Mouse (Mus musculus) brain, embryonic 18.5 days (tissue): ENCODE results near the gene Dbp.

Source experiments
- DNase-seq: peaks from one replicate; pipeline ENCODE4 v3.0.0-alpha.2; 2012; ENCODE audit warnings: low read depth, low spot score

Dbp gene

DNA sequence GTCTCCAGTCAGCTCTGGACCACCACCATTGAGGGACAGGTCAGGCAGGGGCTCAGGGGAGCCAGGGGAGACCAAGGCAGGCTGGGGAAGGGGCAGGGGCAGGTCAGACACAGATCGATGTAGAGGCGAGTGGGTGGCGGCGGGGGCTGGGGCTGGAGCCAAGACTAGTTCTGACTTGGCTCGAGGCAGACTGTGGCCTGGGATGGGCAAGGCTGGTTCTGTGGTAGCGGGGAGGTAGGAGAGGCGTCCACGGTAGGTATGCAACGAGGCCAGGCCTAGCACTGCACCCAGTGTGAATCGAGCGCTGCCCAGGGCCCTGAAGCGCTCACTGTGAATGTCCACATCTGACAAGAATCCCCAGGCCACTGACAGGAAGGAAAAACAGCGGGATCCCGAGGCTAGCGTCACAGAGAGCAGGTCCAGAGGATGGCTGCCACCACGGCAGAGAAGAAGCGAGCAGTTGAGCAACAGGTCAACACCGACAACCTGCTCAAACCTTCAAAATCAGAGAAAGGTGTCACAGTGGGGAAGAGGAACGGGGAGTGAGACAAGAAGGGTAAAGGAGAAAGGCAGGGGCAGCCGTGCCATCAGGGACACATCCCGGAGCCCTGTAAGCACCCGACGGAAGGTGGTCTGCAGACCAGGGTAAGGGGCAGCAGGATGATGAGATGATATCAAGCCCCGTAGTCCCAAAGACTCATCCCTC, 6.6 kb downstream of the Dbp start:
- DNase-seq: no peak

DNA sequence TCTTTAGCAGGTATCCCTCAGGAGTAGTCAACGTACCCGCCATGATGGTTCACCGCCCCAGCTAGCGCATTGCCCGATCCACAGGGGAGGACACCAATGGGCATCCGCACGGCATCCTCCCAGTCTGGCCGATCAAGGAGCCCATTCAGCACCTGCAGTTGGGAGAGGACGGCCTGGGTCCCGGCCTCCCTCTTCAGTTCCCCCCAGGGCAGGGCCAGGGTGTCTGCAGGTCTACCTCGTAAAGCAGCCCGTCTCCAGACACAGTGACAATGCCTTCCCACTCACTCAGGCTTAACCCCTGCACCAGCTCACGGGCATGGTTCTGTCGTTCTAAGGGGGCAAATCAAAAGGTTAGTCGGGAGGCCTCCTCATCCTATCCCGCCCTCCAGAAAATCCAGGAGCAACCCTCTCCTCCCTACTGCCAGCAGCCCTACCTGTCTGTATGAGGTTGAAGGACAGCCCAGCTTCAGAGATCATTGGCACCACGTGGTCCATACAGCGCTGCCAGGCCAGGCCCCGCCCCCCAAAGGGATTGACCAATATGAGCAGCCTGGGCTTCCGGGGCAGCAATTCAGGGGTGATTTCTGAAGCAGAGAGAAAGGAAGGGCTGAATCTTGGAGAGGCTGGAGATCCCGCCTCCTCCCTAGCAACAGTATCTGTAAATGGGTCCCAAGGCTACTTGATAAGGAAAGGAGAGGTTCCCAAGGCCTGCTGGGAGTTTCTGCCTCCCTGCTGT, 7.3 kb downstream of the Dbp start:
- no peak for DNase-seq

DNA sequence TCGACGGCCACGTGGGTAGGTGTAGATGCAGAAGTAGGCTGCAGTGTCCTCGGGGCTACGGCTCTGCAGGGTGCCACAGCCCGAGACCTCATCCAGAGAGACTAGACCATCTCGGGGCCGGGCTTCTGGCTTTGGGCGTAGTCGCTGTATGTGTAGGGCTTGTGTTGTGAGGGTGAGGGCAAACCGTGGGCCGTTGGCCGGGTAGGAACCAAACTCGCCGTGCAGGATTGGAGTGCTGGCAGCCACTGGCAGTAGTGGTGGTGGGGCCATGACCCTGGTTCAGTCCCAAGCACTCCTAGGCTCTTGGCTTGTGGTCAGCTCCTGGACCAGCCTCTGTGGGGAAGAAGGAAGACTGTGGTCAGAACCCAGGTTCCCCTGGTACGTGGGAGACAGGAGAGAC, 8.5 kb downstream of the Dbp start:
- DNase-seq: no peak

DNA sequence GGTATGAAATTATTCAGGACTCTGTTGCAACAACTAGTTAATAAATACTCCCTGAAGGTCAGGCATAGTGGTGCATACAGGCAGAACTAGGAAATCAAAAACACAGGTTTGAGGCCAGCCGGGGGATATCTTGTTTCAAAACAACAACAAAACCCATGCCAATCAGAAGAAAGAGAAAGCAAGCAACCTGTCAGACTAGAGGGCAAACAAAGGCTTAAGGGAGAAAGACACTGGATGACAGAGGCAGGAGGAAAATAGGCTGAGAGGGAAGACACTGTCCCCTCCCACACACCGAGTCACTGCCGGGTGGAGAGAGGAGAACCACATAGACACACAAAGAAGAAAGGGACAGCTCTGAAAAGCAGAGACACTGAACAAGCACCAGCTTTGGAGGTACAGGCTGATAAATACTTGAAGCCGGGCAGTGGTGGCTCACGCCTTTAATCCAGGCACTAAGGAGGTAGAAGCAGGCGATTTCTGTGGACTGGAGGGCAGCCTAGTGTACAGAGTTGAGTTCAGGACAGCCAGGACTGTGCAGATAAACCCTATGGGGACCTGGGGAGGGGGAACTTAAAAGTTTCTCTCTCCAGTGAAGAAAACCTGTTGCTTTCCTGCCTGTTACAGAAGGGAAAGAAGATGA, 9.1 kb downstream of the Dbp start:
- DNase-seq: no peak

DNA sequence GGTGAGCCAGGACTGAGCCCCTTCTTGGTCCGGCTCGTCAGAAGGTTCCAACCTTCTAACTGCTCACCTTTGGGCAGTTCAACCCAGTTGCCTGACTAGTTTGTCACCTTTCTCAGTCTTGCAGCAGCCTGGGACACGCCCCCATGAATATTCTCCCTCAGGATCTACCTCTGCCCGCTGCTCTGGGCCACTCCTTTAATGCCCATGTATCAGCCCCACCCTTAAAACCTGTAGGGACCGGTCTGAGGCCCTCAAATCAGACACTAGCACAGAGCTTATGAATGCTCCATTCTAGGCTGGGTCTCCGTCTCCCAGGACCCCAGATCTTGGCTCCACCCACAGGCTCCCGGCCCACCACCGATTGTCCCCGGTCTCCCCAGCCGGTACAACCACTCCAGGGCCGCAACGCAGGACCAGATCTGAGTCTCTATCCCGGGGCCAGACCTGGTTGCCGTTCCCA, 9.8 kb downstream of the Dbp start:
- DNase-seq: no peak

DNA sequence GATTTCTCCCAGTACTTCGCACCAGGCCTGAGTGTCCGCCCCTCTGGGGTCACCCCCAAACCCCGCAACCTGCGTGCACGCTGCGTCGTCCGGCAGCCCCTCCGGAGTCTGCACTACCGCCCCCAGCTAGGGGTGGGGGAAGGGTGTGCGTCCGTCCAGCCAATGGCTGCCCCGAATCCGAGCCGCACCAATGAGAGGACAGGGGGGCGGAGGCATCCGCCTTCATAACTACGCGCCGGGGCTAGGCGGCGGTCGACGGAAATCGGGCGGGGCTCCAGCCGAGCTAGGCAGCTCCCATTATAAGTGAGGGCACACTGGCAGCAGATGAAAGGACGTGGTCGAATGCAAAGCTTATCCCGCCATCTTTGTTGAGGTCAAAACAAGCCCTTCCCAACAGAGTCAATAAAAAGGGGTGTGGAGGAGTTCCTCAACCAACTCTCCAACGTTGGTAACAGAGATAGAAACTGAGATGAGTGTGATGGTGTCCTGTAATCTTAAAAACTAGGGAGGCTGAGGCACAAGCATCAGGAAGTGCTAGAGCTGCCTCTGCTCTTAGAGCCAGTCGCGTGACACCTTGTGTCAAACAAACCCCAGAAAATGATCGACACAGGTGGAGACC, 10.3 kb downstream of the Dbp start, which contains the start of gene Rpl18:
Gene Rpl18, plus strand, starts transcription at position 368 of the 619 bp plus-strand sequence.
- DNase-seq: peak; percentile 95

DNA sequence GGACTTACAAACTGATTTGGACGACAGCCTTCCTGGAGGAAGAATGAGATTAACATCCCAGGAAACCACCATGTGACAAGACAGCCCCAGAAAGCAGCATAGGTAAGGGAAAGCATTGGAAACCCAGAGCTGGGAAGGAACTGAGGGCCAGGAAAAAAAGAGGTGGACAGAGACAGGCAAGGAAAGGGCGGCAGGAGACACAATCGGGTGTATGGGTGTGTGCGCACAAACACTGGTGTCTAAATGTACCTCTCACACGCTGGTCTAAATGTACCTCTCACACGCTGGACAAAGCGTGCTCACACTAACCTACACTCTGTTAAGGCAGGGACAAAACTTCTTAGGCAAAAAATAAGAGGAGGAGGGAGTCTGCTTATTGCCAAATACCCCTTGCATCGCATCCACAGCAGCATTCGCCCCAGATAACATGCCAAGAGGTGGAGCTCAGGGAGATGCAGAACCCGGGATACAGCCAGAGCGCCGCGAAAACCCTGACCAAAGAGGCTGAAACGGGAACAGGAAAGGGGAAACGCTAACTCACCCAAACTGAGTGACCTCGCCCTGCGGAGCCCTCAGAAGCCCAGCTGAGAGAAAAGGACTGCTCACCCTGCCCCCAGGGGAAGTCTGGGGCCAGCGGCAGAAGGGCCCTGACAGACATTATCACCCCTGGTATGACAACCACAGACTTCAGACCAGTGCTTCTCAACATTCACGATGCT, 11.0 kb downstream of the Dbp start:
- no peak for DNase-seq

DNA sequence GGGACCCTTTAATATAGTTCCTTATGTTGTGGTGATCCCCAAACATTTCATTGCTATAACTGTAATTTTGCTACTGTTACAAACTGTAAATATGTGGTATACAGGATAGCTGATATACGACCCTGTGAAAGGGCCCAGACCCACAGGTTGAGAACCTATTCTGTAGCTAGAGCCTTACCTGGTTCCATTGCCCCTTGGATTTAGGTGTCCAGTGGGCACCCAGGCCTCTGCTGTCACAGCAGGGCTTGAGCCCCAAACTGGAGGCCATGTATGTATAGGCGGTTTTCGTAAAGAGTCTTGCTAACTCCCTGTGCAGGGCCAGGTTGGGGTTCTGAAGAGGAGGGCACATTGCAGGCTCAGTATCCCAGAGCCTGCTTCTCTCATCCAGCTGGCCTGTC, 11.6 kb downstream of the Dbp start:
- DNase-seq: no peak

DNA sequence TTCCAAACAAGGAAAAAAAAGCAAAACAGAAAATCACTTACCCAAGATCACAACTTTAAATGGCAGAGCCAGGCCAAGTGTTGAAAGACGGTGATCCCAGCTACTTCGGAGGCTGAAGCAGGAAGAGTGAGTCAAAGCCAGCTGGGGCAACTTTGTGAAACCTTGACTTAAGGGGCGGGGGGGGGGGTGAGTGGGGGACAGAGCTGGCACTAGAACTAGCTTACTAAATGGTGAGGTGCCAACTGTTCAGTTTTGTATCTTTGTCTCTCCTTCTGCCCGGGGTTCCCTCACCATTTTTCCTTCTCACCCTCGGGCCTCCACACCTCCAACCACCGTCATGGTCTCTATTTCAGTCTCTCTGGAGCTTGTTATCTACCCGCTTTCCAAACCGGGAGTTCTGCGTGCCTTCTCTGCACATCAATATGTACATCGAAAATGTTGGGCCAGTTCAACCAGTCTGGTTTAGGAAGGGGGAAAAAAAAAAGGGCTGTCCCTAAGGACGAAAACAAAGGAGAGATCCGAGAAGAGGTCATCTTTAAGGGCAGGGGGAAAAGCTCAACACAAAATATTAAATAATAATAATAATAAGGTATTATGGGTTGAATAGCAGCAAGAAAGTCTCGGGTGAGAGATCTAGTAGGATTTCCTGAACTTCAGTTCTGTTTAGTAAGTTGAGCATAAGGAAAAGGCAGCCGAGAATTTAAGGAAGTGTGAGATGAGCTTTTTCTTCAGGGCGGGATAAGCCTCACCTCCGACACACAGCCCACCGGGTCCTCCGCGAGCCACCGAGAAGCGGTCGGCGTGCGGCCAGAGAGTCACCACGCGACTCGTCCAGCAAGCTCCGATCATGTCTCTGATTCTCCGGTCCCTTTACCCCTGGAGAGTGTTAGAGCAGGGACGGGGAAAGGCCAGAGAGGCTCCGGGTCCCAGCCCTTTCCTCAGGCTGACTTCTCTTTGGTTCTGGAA, 12.3 kb downstream of the Dbp start:
- no peak for DNase-seq

DNA sequence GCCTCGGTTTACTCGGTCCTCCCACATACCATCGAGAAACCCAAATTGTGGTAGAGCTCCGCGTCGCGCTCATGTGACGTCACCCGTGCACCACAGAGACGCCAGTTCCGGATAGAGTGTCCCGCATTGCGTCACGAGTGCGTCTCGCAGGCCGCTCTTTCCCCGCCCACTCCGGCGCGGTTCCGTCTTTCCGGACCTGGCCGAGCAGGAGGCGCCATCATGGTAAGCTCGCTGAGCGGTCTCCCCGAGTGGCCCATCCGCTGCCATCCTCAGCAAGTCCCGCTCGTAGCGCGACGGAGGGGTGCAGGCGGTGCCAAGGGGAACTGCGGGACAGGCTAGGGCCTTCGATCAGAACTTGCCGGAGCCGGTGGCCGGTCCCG, 13.0 kb downstream of the Dbp start, which contains the start of gene Sphk2:
Gene Sphk2, minus strand, starts transcription at position 85 of the 380 bp plus-strand sequence.
- peak; percentile 92 for DNase-seq

DNA sequence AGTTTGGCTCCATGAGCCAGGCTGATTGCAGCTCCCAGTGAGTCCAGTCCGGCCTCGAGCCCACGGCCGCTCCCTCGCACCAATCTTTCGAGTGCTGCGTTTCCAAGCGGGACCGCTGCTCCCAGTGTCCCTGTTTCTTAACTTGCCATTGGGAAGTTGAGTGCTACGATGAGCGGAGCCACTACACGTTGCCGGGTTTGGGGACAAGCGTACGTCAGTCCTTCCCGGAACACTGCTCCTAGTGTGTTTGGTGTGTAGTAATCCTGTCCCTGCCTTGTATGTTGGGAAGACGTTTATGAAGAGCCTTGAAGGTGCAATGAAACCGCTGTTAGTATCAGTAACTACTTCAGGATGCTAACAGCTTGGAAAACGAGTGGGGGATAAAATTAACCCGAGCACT, 13.4 kb downstream of the Dbp start:
- no peak for DNase-seq

DNA sequence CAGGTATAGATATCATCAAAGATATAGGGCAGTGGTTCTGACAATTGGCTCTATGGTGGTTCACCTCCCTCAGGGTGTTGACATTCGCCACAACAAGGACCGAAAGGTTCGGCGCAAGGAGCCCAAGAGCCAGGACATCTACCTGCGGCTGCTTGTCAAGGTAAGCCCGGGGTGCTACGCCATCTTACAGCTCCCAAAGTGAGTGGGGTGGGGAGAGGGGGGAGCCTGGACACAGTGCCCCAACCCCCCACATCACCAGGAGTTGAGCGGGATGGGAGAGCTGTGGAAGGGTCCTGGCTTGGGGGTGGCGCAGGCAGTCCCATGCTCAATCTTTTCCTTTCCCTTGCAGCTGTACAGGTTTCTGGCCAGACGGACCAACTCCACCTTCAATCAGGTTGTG, 14.3 kb downstream of the Dbp start:
- no peak for DNase-seq

DNA sequence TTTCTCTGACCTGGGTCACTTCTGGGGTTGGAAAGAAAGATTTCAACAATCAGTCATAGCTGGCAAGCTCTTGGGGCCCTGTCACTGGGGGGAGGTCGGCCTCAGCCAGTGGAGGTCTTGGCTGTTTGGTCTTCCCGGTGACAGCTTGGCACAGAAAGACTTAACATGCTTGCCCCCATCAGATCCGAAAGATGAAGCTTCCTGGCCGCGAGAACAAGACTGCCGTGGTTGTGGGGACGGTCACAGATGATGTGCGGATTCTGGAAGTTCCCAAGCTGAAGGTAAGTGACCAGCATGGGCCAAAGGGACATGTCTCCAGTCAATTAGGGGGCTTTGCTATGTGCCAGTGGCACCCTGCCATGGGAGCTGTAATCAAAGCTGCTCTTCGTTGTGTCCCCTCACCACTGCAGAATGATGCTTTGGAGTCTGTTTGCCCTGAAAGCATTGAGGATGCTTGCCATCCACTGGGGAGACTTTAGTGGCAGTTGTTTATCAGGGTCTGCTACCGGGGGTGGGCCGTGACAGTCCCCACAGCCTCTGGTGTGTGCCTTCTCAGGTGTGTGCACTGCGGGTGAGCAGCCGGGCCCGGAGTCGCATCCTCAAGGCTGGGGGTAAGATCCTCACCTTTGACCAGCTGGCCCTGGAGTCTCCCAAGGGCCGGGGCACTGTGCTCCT, 15.0 kb downstream of the Dbp start:
- no peak for DNase-seq

DNA sequence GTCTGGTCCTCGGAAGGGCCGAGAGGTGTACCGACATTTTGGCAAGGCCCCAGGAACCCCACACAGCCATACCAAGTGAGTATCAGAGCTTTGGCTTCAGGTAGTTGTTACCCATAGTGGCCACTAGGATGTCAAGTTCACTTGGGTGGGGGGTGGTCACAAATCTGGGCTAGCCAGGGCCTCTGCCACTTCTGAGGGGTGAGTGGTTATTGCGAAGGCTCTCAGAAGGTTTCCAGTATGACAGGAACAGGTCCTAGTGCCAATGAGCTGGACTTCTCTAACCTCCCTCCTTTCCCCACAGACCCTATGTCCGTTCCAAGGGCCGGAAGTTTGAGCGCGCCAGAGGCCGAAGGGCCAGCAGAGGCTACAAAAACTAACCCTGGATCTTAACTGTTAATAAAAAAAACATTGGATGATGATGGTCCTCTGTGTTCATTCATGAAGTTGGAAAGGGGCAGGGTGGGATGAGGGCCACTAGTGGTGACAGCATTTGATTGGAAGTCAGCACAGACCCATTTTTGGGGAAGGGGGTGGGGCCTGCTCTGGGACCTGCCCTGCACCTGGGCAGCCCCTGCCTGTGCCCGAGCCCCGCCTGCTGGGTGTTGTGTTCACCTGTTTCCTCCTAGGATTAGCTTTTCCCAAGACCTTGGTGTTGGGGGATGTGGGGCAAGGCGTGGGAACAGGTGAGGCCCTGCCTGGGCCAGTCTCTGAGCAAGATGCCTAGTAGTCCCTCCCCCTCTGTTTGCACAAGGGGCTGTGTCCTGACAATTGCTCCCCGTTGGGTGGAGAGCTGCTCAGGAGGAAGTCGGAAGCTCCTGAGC, 15.7 kb downstream of the Dbp start, which contains the start of gene Fam83e:
Gene Fam83e, plus strand, starts transcription at position 800 of the 821 bp plus-strand sequence.
- no peak for DNase-seq

DNA sequence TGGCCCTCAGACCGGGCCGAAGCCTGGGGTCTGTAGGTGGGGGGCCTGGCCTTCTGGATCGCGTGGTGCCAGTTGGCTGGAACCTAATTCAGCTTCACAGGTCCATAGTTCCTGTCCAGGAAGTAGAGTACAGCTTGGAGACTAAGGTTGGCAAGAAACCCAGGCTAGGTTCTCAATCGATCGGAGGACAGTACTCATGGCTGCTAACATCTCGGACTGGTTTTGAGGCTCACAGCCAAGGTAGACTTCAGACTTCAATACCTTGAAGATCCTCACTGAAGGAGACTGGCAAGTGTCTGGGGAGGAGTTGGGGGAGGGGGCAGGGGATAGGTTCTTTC, 16.3 kb downstream of the Dbp start:
- no peak for DNase-seq

DNA sequence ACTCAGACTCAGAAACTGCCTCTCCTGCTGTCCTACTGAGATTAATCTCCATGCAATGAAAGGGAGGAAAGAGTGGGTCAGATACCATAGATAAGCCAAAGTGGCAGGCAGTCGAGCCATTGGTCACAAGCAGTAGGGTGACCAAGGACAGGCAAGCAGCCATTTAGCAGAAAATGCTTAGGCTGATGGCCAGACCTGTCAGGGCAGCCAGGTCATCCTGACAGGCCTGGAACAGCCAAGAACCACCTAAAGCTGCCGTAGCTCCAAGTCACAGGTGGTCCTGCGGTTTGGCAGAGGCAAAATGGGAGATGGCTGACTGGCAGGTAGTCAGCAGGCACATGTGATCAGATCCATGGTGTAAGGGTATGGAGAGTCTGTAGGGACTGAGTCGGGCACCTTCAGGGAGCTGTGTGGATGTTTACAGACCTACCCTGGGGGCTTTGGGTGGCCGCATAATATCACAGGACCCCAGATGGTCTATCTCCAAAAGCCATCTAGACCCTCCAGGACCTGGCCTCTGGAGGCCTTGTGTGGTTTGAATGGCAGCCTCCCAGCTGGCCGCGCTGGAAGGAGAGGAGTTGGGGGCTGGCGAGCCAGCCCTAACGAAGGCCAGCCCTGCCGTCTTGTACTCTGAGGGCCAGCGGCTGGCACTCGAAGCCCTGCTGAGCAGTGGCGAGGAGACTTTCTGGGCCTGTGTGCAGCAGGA, 16.9 kb downstream of the Dbp start:
- no peak for DNase-seq

DNA sequence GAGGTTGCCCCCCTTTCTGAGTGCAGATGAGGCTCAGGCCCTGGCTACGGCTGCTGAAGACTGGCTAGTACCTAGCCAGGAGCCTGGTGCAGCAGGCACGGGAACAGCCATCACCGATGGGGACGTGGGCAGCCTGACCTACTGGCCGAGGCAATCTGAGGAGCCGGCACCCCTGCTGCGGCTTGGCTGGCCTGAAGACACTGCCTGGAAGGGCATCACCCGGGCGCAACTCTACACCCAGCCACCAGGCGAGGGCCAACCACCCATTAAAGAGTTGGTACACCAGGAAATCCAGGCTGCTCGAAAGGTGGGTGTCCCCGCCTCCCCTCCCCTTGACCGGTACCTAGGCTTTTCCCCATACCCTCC, 17.4 kb downstream of the Dbp start:
- DNase-seq: no peak

DNA sequence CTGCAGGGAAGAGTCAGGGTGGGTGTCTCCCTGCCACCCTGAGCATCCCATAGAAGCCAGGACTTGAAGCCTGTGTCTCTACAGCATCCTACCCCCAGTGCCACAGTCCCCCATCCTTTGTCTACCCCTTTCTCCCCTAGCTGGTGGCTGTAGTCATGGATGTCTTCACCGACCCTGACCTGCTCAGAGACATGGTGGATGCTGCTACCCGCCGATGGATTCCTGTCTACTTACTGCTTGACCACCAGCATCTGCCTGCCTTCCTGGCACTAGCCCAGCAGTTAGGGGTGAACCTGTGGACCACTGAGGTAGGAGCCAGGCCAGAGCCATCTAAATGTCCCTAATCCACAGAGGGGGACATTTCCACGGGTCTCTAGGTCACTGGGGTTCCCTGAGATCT, 18.4 kb downstream of the Dbp start:
- no peak for DNase-seq
